Comparison of ENCODE assay signal across 12 mouse cellular contexts in genomic region chr10:11515144-11515543, GRCm38 (mm10).
DNase-seq lines count a peak whose midpoint lies in the region; ATAC-seq and TF ChIP-seq lines count a peak whose summit lies in the region.
"Had no signal": no experiment of that assay in that cellular context is flagged by ENCODE, and none has a peak within 500 bp of the region (broad histone marks: within the 10 kb centered on the region; RNA-seq: fewer than 3 reads in every experiment).

No protein-coding gene starts in this region.

- TF ChIP-seq CTCF in midbrain, postnatal 0 days (IDR thresholded peaks at IDR 0.05), result no peak

- H3K9me3 ChIP-seq in hindbrain, embryonic 15.5 days, result no peaks in the 10 kb centered on the region
- H3K9me3 ChIP-seq in midbrain, postnatal 0 days (ENCODE audit: low read length), result no peaks in the 10 kb centered on the region
- H3K9me3 ChIP-seq: liver, embryonic 13.5 days had no signal

- intact Hi-C loops in left cerebral cortex, postnatal 4 days (cut with DNase I), result no loop called here

- H3K27ac ChIP-seq in hindbrain, embryonic 15.5 days (replicated peaks), result 0 out of 2 replicates have a peak overlapping the region, but pooled peaks have one; percentile 30
- no peak overlapping the region for H3K27ac ChIP-seq in midbrain, postnatal 0 days (ENCODE audit: low read depth, low read length)
- H3K27ac ChIP-seq: heart, embryonic 13.5 days; liver, embryonic 13.5 days had no signal

- H3K9ac ChIP-seq in hindbrain, embryonic 15.5 days, result no peak overlapping the region
- no peak overlapping the region for H3K9ac ChIP-seq in midbrain, postnatal 0 days (replicated peaks; ENCODE audit: low read length, poor library complexity, severe bottlenecking)
- H3K9ac ChIP-seq: heart, embryonic 13.5 days; liver, embryonic 13.5 days had no signal

- no peaks in the 10 kb centered on the region for H3K36me3 ChIP-seq in hindbrain, embryonic 15.5 days
- H3K36me3 ChIP-seq in midbrain, postnatal 0 days (ENCODE audit: insufficient read depth, low read length), result no peaks in the 10 kb centered on the region
- H3K36me3 ChIP-seq: heart, embryonic 13.5 days; liver, embryonic 13.5 days had no signal

- WGBS in hindbrain, embryonic 15.5 days, result 46% methylated on average over 7 of the region's 7 CpGs
- 36% methylated on average over 7 of the region's 7 CpGs for whole genome bisulfite sequencing in midbrain, postnatal 0 days

- peak; percentile 1 for DNase-seq in embryo, embryonic 11 days
- DNase-seq in embryo, embryonic 10 days (ENCODE audit: low spot score), result no peak
- DNase-seq in left cerebral cortex, postnatal 4 days, result peak; percentile 13
- DNase-seq in left cerebral cortex, adult 18-20 months (ENCODE audit: low spot score in 2 of 2), result no peak
- DNase-seq in midbrain, postnatal 0 days (ENCODE audit: low spot score), result peak; percentile 69
- no peak for DNase-seq in urinary bladder, adult 2 months (ENCODE audit: low spot score)
- no peak for DNase-seq in B cell, adult 2 months
- DNase-seq: kidney, adult 11 months; liver, embryonic 13.5 days; right cerebral cortex, postnatal 25 days had no signal

- 0 out of 2 replicates have a peak overlapping the region, but pooled peaks have one; percentile 6 for H3K4me2 ChIP-seq in hindbrain, embryonic 15.5 days
- H3K4me2 ChIP-seq in midbrain, postnatal 0 days (ENCODE audit: low read depth, low read length, poor library complexity, severe bottlenecking), result no peak overlapping the region
- H3K4me2 ChIP-seq: heart, embryonic 13.5 days; liver, embryonic 13.5 days had no signal

- no peak overlapping the region for H3K4me3 ChIP-seq in hindbrain, embryonic 15.5 days
- no peak overlapping the region for H3K4me3 ChIP-seq in midbrain, postnatal 0 days (ENCODE audit: low read depth, low read length)
- H3K4me3 ChIP-seq: heart, embryonic 13.5 days; liver, embryonic 13.5 days had no signal

- H3K27me3 ChIP-seq in hindbrain, embryonic 15.5 days, result no peaks in the 10 kb centered on the region
- no peaks in the 10 kb centered on the region for H3K27me3 ChIP-seq in midbrain, postnatal 0 days (ENCODE audit: insufficient read depth, low read length)
- H3K27me3 ChIP-seq: heart, embryonic 13.5 days; liver, embryonic 13.5 days had no signal

- peak; percentile 69; the same call in 1 of the 2 replicates for ATAC-seq in hindbrain, embryonic 15.5 days (ENCODE audit: low FRiP score, low read depth)
- no peak for ATAC-seq in midbrain, postnatal 0 days (ENCODE audit: low FRiP score)

- H3K4me1 ChIP-seq in hindbrain, embryonic 15.5 days (replicated peaks), result no peaks in the 10 kb centered on the region
- H3K4me1 ChIP-seq in midbrain, postnatal 0 days (ENCODE audit: insufficient read depth, low read length), result 0 out of 2 replicates have a peak, but pooled peaks cover 3% of the 10 kb centered on the region
- H3K4me1 ChIP-seq: heart, embryonic 13.5 days; liver, embryonic 13.5 days had no signal

Comparison
In these comparisons a context has a peak if more than half of its experiments do, and no peak if none do; other contexts are left out.
1. DNase-seq: peak in embryo, embryonic 11 days (single experiment), left cerebral cortex, postnatal 4 days (single experiment) and midbrain, postnatal 0 days (single experiment); none in embryo, embryonic 10 days (single experiment), left cerebral cortex, adult 18-20 months (0 of 2), urinary bladder, adult 2 months (single experiment) and B cell, adult 2 months (0 of 2).